Mouse (Mus musculus) erythroblast, embryonic 14.5 days (primary cell): ENCODE measurements around the gene Pnp.

Experiments
- GATA1 ChIP-seq: IDR thresholded peaks from 2 replicates; pipeline ENCODE4 v1.6.1; 2012; ENCODE audit warnings: low read length, inconsistent platforms, mixed read lengths
- TAL1 ChIP-seq: IDR thresholded peaks from 3 replicates; pipeline ENCODE4 v1.6.1; 2012; ENCODE audit warnings: low read length, inconsistent platforms, mixed read lengths

- TF ChIP-seq TAL1 (no peak), GATA1 (no peak)
Observed at GRCm38 (mm10) chr14:50892091-50892490, 38.8 kb upstream of the Pnp start.
